Mouse (Mus musculus) forebrain, embryonic 12.5 days (tissue): ENCODE results near the gene Asb9. TPM values are rescaled to one million over a fixed set of nuclear protein-coding genes. Genes with fewer than 3 reads are reported as not detected.

Source experiments
- ATAC-seq: fragments of 200-750 bp; cut with Nextera tagmentation; 2 replicates; pipeline ENCODE4 v1.8.0; 2017; ENCODE audit warnings: moderate TSS enrichment; ENCODE audit not compliant: low FRiP score
- H3K27ac ChIP-seq: fragments of 300-500 bp; sonication (generic); 2 replicates; pipeline ENCODE4 v1.5.1; 2016; ENCODE audit warnings: mild to moderate bottlenecking
- H3K27me3 ChIP-seq: fragments of 300-500 bp; sonication (generic); 2 replicates; pipeline ENCODE4 v1.6.1; 2016; ENCODE audit warnings: mild to moderate bottlenecking
- H3K36me3 ChIP-seq: fragments of 300-500 bp; sonication (generic); replicated peaks from 2 replicates; pipeline ENCODE4 v1.6.1; 2016; ENCODE audit warnings: mild to moderate bottlenecking
- H3K4me1 ChIP-seq: fragments of 300-500 bp; sonication (generic); 2 replicates; pipeline ENCODE4 v1.6.1; 2016
- H3K4me2 ChIP-seq: fragments of 300-500 bp; sonication (generic); 2 replicates; pipeline ENCODE4 v1.6.1; 2016; ENCODE audit warnings: mild to moderate bottlenecking, moderate library complexity
- H3K4me3 ChIP-seq: fragments of 300-500 bp; sonication (generic); replicated peaks from 2 replicates; pipeline ENCODE4 v1.5.1; 2016; ENCODE audit warnings: mild to moderate bottlenecking
- H3K9ac ChIP-seq: fragments of 300-500 bp; sonication (generic); 2 replicates; pipeline ENCODE4 v1.6.1; 2016; ENCODE audit warnings: mild to moderate bottlenecking
- H3K9me3 ChIP-seq: fragments of 300-500 bp; sonication (generic); 2 replicates; pipeline ENCODE4 v1.6.1; 2016
- WGBS: fragments of 180-500 bp; shearing (Covaris S2); methylation state at CpG from one replicate; pipeline ENCODE4 v1.1.7; 2016; 5-methylcytosine and 5-hydroxymethylcytosine counted together
- polyA plus RNA-seq: library from polyadenylated mRNA; unstranded; fragments of >200 nt; fragmentation: Nextera tagmentation; extraction: Ambion mirVana; gene quantifications from 2 replicates; pipeline ENCODE4 v1.2.1, GENCODE M21; 2016

Asb9 gene
- 0.35 and 0.38 TPM in 2 replicates for polyA plus RNA-seq

GRCm38 (mm10) chrX:164505709-164506498 lies at the start of gene Asb9:
Gene Asb9, plus strand, starts transcription at chrX:164506327.
- no peak for ATAC-seq
- Histone ChIP-seq H3K27ac (no peak within 1 kb of the TSS), H3K4me2 (no peak within 1 kb of the TSS), H3K4me3 (no peak within 1 kb of the TSS), H3K9me3 (no peaks in the 10 kb centered on the region), H3K9ac (no peak within 1 kb of the TSS), H3K4me1 (no peaks in the 10 kb centered on the region), H3K36me3 (no peaks in the 10 kb centered on the region), H3K27me3 (peaks cover 10% of the 10 kb centered on the region; the same call in 1 of the 2 replicates)
- 79% methylated on average over 10 of the region's 10 CpGs for WGBS

DNA sequence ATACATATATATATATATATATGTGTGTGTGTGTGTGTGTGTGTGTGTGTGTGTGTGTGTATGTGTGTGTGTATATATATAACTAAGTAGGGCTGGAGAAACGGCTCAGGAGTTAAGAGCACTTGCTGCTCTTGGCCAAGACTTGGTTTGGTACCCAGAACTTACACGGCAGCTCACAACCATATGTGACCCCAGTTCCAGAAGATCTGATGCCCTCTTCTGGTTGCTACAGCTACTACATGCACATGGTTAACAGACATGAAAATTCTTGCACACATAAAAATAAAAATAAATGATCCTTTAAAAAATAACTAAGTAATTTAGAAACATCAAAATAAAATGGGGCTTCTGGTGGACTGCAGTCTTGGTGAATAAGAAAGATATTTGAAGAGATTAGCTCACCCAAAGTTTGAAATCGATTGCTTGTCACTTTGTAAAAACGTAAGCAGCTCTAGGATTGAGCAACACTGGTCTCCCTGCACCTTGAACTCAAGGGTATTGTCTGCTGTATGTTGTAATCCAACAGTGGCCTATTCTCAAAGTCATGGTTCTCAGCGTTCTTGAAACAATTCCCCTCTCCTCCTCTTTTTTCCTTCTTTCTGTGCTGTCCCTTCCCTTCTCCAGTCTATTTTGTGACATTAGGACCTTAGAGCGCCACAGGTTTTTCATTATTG lies 46.8 kb upstream of the Asb9 start:
- Histone ChIP-seq H3K36me3 (no peaks in the 10 kb centered on the region), H3K4me2 (no peak overlapping the region), H3K9ac (no peak overlapping the region), H3K4me3 (no peak overlapping the region), H3K4me1 (no peaks in the 10 kb centered on the region), H3K27me3 (peaks cover 8% of the 10 kb centered on the region; the same call in 1 of the 2 replicates), H3K9me3 (no peaks in the 10 kb centered on the region), H3K27ac (no peak overlapping the region)
- WGBS: 69% methylated on average over 6 of the region's 6 CpGs
- no peak for ATAC-seq

DNA sequence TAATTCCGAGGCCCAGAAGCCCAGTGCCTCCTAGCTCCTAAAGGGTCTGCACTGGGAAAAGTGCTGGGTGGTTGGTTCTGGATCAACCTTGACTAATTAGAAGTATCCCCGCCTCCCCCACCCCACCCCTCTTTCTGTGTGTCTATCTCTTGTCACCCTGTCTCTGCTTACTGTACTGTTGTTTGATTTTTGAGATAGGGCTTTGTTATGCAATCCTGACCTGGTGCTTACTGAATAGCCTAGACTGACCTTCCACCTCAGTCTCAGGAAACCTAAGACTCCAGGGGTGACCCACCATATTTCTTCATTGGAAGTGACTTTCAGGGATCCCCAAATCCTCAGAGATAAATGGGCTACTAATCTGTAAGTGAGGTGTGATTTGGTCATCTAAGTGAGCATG lies 3.9 kb upstream of the Asb9 start:
- H3K36me3 ChIP-seq: no peaks in the 10 kb centered on the region
- H3K27me3 ChIP-seq: peaks cover 10% of the 10 kb centered on the region; the same call in 1 of the 2 replicates
- WGBS: 46% methylated on average over 2 of the region's 2 CpGs
- no peak for ATAC-seq
- H3K4me3 ChIP-seq: no peak overlapping the region
- H3K27ac ChIP-seq: no peak overlapping the region
- no peak overlapping the region for H3K4me2 ChIP-seq
- H3K9me3 ChIP-seq: no peaks in the 10 kb centered on the region
- H3K9ac ChIP-seq: no peak overlapping the region
- H3K4me1 ChIP-seq: no peaks in the 10 kb centered on the region

- no peak for ATAC-seq
- H3K9ac ChIP-seq: no peak overlapping the region
- no peaks in the 10 kb centered on the region for H3K4me1 ChIP-seq
- 77% methylated on average over 4 of the region's 4 CpGs for WGBS
- H3K27ac ChIP-seq: no peak overlapping the region
- H3K9me3 ChIP-seq: no peaks in the 10 kb centered on the region
- H3K4me2 ChIP-seq: no peak overlapping the region
- H3K4me3 ChIP-seq: no peak overlapping the region
- no peaks in the 10 kb centered on the region for H3K36me3 ChIP-seq
- peaks cover 7% of the 10 kb centered on the region; the same call in 1 of the 2 replicates for H3K27me3 ChIP-seq
Measured at GRCm38 (mm10) chrX:164507068-164507467, 941 bp downstream of the Asb9 start.

DNA sequence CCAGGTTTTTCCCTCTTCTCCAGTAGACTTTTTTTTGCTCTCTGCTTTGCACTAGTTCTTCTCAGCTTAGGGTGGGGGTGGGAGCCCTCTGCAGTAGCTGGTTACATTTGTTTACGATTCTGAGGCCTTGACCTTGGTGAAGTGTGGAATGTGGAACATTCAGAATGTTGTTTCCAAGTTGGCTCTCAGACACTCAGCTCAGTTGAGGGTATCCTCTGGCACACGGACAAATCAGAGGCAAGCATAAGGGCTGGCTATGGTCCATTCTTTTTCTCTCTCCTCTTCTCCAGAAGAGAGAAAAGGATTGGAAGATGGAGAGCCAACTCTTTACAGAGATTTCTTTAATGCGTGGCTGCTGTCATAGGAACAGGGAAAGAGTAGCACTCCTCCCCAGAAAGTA lies 2.6 kb downstream of the Asb9 start:
- Histone ChIP-seq H3K27me3 (peaks cover 7% of the 10 kb centered on the region; the same call in 1 of the 2 replicates), H3K4me3 (no peak overlapping the region), H3K9me3 (no peaks in the 10 kb centered on the region), H3K9ac (no peak overlapping the region), H3K36me3 (no peaks in the 10 kb centered on the region), H3K27ac (no peak overlapping the region), H3K4me2 (no peak overlapping the region), H3K4me1 (no peaks in the 10 kb centered on the region)
- no peak for ATAC-seq
- WGBS: 58% methylated on average over 3 of the region's 3 CpGs

DNA sequence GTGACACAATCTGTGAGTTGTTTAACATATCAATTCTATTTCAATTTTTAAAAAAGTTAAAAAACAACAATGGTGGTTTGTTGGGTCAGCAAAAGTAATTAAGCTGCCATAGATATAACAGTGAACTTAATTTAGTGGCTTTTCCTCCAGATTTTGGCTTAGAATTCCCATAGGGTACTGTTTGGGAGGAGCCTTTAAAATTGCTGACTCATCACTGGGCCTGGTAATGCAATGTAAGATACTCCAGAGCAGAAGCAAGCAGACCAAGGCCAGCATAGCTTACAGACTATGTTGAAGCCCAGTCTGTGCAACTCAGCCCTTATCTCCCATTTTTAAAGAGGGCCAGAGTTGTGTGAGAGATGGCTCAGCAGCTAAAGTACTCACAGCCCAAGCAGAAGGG lies 16.0 kb downstream of the Asb9 start:
- no peak for ATAC-seq
- Histone ChIP-seq H3K9ac (no peak overlapping the region), H3K9me3 (no peaks in the 10 kb centered on the region), H3K36me3 (no peaks in the 10 kb centered on the region), H3K27ac (no peak overlapping the region), H3K4me1 (no peaks in the 10 kb centered on the region), H3K27me3 (peaks cover 6% of the 10 kb centered on the region; the same call in 1 of the 2 replicates), H3K4me3 (no peak overlapping the region), H3K4me2 (no peak overlapping the region)

GRCm38 (mm10) chrX:164526566-164526965 lies 20.4 kb downstream of the Asb9 start:
- no peaks in the 10 kb centered on the region for H3K4me1 ChIP-seq
- 23% methylated on average over 1 of the region's 1 CpGs for WGBS
- no peak overlapping the region for H3K4me2 ChIP-seq
- peaks cover 19% of the 10 kb centered on the region for H3K27me3 ChIP-seq
- no peaks in the 10 kb centered on the region for H3K36me3 ChIP-seq
- no peaks in the 10 kb centered on the region for H3K9me3 ChIP-seq
- no peak for ATAC-seq
- H3K4me3 ChIP-seq: no peak overlapping the region
- no peak overlapping the region for H3K27ac ChIP-seq
- no peak overlapping the region for H3K9ac ChIP-seq

- Histone ChIP-seq H3K36me3 (no peaks in the 10 kb centered on the region), H3K9me3 (no peaks in the 10 kb centered on the region), H3K27ac (no peak overlapping the region), H3K4me1 (no peaks in the 10 kb centered on the region), H3K4me2 (no peak overlapping the region), H3K4me3 (no peak overlapping the region), H3K9ac (no peak overlapping the region), H3K27me3 (peaks cover 13% of the 10 kb centered on the region)
- no peak for ATAC-seq
- 39% methylated on average over 11 of the region's 11 CpGs for WGBS
Measured at GRCm38 (mm10) chrX:164541436-164542317, 35.5 kb downstream of the Asb9 start.

DNA sequence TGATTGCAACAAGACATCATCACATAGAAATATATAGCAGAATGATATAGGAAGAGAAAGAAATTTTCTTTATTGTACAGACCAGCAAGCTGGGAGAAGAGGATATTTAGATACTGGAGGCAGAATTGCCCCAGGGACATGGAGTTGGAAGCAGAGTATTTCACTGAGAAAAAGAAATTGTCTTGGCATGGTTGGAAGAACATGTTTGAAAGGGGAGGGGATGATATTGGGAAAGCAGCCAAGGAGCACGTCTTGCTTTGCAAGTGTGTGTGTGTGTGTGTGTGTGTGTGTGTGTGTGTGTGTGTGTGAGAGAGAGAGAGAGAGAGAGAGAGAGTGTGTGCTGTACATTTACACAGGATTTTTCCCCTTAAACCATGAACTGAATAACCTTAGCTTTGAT lies 64.1 kb downstream of the Asb9 start:
- H3K4me3 ChIP-seq: no peak overlapping the region
- H3K36me3 ChIP-seq: no peaks in the 10 kb centered on the region
- no peaks in the 10 kb centered on the region for H3K9me3 ChIP-seq
- H3K4me2 ChIP-seq: no peak overlapping the region
- ATAC-seq: no peak
- no peaks in the 10 kb centered on the region for H3K4me1 ChIP-seq
- no peak overlapping the region for H3K27ac ChIP-seq
- no peaks in the 10 kb centered on the region for H3K27me3 ChIP-seq
- H3K9ac ChIP-seq: no peak overlapping the region
- 67% methylated on average over 1 of the region's 1 CpGs for WGBS

DNA sequence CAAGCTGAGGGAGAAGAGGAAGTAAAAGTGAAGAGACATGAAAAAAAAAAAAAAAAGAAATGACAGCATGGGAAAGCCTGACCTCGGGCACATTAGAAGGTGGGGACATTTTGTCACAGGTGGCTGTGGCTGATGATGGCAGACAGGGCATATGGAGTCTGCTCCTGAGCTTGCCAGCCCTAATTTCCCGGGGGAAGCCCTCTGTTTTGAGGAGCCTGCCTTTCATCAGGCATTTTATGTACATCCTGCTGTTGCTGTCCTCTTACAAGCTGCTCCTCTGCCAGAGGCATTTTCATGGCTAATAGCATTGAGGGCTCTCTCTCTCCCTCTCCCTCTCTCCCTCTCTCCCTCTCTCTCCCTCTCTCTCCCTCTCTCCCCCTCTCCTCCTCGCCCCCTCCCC lies 70.8 kb downstream of the Asb9 start:
- peaks cover 3% of the 10 kb centered on the region; the same call in 1 of the 2 replicates for H3K27me3 ChIP-seq

More for the DNA sequence above, 70.8 kb downstream of the Asb9 start:
- no peaks in the 10 kb centered on the region for H3K9me3 ChIP-seq
- H3K4me1 ChIP-seq: no peaks in the 10 kb centered on the region
- ATAC-seq: no peak
- H3K4me2 ChIP-seq: no peak overlapping the region
- WGBS: 70% methylated on average over 2 of the region's 3 CpGs
- no peaks in the 10 kb centered on the region for H3K36me3 ChIP-seq
- no peak overlapping the region for H3K4me3 ChIP-seq
- no peak overlapping the region for H3K9ac ChIP-seq
- H3K27ac ChIP-seq: no peak overlapping the region
